Mouse (Mus musculus) midbrain, embryonic 12.5 days (tissue): Measurements from ENCODE around the gene Cysltr2. TPM values are rescaled to one million over a fixed set of nuclear protein-coding genes. Genes with fewer than 3 reads are reported as not detected.
A peak's percentile ranks its signal among the peaks of the same experiment; 100 is the strongest.

Experiments
- ATAC-seq: fragments of 200-750 bp; cut with Nextera tagmentation; 2 replicates; pipeline ENCODE4 v1.8.0; 2017; ENCODE audit warnings: low read depth, moderate TSS enrichment, moderate library complexity; ENCODE audit not compliant: low FRiP score
- H3K27ac ChIP-seq: fragments of 300-500 bp; sonication (generic); replicated peaks from 2 replicates; pipeline ENCODE4 v1.5.1; 2016; ENCODE audit warnings: mild to moderate bottlenecking
- H3K27me3 ChIP-seq: fragments of 300-500 bp; sonication (generic); 2 replicates; pipeline ENCODE4 v1.6.1; 2016; ENCODE audit warnings: mild to moderate bottlenecking
- H3K36me3 ChIP-seq: fragments of 300-500 bp; sonication (generic); 2 replicates; pipeline ENCODE4 v1.6.1; 2016
- H3K4me1 ChIP-seq: fragments of 300-500 bp; sonication (generic); 2 replicates; pipeline ENCODE4 v1.6.1; 2016
- H3K4me2 ChIP-seq: fragments of 300-500 bp; sonication (generic); replicated peaks from 2 replicates; pipeline ENCODE4 v1.6.1; 2016; ENCODE audit warnings: mild to moderate bottlenecking, moderate library complexity
- H3K4me3 ChIP-seq: fragments of 300-500 bp; sonication (generic); 2 replicates; pipeline ENCODE4 v1.5.1; 2016; ENCODE audit warnings: mild to moderate bottlenecking
- H3K9ac ChIP-seq: fragments of 300-500 bp; sonication (generic); replicated peaks from 2 replicates; pipeline ENCODE4 v1.6.1; 2016; ENCODE audit warnings: mild to moderate bottlenecking, moderate library complexity
- H3K9me3 ChIP-seq: fragments of 300-500 bp; sonication (generic); 2 replicates; pipeline ENCODE4 v1.6.1; 2016; ENCODE audit warnings: mild to moderate bottlenecking
- WGBS: fragments of 180-500 bp; shearing (Covaris S2); methylation state at CpG from one replicate; pipeline ENCODE4 v1.1.7; 2016; 5-methylcytosine and 5-hydroxymethylcytosine counted together
- polyA plus RNA-seq: library from polyadenylated mRNA; unstranded; fragments of >200 nt; fragmentation: Nextera tagmentation; extraction: Ambion mirVana; gene quantifications from 2 replicates; pipeline ENCODE4 v1.2.1, GENCODE M21; 2016

Gene Cysltr2
- polyA plus RNA-seq, 1 experiment from 2014 or later, result not detected

DNA sequence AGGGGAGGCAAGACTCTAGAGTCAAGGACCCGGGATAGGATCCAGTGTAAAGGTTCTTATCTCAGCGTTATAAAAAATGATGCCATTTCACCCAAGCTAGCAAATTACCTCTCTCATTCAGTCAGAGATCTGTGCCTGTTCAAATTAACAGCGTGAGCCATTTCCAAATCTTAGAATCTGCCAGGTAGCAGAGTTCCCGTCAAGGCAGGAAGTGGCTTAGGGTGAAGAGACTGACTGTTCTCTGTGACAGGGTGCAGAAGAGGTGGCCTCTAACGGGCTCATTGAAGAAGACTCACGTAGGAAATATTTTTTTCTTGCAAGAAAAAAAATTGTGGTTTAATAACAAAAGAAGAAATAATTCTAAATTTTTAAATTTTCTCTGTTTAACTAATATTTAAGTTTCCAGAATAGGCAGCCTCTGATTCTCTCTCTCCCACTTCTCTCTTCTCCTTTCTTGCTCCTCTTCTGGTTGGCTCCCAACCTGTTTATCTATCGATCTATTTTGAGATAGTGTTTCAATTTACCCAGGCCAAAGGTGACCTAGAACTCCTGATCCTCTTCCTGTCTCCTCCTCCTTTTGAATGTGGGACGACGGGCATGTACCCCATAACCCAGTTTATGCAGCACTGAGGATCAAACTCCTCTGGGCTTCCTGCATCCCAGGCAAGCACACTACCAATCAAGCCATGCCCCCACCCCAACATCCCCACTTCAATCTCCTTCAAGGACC lies 3.5 kb downstream of the Cysltr2 start:
- no peak for ATAC-seq
- peaks cover 4% of the 10 kb centered on the region; the same call in 1 of the 2 replicates for H3K4me1 ChIP-seq
- no peaks in the 10 kb centered on the region for H3K9me3 ChIP-seq
- no peak overlapping the region for H3K4me3 ChIP-seq
- no peak overlapping the region for H3K4me2 ChIP-seq
- WGBS, result 85% methylated on average over 9 of the region's 9 CpGs
- H3K27ac ChIP-seq, result no peak overlapping the region
- H3K9ac ChIP-seq, result no peak overlapping the region
- H3K27me3 ChIP-seq, result no peaks in the 10 kb centered on the region
- no peaks in the 10 kb centered on the region for H3K36me3 ChIP-seq

DNA sequence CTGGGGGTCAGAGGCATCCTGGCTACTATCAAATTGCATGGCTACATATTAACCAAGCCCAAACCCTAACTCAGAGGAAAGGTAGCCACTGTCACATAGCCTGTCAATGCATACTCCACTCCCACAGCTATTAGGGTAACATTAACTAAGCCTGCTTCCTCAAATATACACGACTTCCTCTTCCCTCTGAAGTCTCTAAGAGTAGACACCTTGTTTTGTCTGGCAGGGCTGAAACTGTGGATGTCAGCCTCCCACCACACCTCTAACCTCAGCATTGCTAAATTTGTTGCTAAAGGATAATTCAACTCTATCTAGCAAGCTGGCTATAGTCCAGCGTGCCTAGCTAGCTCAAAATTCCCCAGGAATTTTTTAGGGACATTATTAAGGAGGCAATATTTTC lies 7.2 kb downstream of the Cysltr2 start:
- no peak overlapping the region for H3K4me2 ChIP-seq
- no peak overlapping the region for H3K9ac ChIP-seq
- no peak overlapping the region for H3K27ac ChIP-seq
- H3K36me3 ChIP-seq, result no peaks in the 10 kb centered on the region
- ATAC-seq, result no peak
- WGBS, result 75% methylated on average over 2 of the region's 2 CpGs
- H3K27me3 ChIP-seq, result no peaks in the 10 kb centered on the region
- H3K9me3 ChIP-seq, result no peaks in the 10 kb centered on the region
- H3K4me1 ChIP-seq, result no peaks in the 10 kb centered on the region
- H3K4me3 ChIP-seq, result no peak overlapping the region

DNA sequence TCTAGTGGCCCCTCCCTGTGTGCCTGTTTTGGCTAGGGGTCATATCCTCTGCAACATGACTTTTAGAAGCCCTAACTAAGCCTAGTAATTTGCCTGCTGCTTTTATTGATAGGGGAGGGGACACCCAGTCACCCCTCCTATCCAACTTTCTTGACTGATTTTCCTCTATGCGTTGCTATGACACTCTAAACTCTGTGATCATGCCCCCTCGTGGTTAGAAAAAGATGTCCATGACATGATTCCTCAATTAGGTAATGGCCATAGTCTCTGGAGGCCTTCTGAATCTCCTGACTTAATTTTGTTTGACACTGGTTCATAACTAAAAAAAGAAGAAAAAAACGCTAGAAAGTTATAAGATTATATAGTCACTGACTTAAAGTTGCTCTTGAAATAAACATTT lies 15.6 kb downstream of the Cysltr2 start:
- no peak overlapping the region for H3K9ac ChIP-seq
- H3K4me3 ChIP-seq, result no peak overlapping the region
- H3K4me1 ChIP-seq, result no peaks in the 10 kb centered on the region
- no peaks in the 10 kb centered on the region for H3K27me3 ChIP-seq
- no peak overlapping the region for H3K27ac ChIP-seq
- 42% methylated on average over 3 of the region's 3 CpGs for WGBS
- H3K4me2 ChIP-seq, result no peak overlapping the region
- H3K9me3 ChIP-seq, result no peaks in the 10 kb centered on the region
- no peaks in the 10 kb centered on the region for H3K36me3 ChIP-seq
- ATAC-seq, result no peak

DNA sequence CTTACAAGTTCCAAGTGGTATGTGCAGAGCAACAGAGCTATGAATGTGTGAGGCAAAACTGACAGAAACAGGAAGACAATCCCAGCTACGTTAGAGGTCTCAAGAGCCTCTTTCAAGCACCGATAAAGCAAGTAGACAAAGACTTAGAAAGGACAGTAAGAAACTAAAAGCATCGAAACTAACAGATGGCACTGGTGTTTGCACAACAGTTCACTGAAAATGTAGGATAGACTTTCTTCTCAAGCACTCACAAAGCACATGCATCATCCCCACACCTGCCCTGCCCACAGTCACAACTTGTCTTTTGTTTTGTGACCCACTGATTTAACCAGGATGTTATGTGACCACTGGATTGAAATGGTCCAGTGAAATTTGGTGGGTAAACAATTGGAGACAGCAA lies 17.7 kb downstream of the Cysltr2 start:
- Histone ChIP-seq H3K4me1 (no peaks in the 10 kb centered on the region), H3K9ac (no peak overlapping the region), H3K27me3 (no peaks in the 10 kb centered on the region), H3K4me3 (no peak overlapping the region), H3K9me3 (no peaks in the 10 kb centered on the region), H3K27ac (no peak overlapping the region), H3K36me3 (no peaks in the 10 kb centered on the region), H3K4me2 (no peak overlapping the region)
- ATAC-seq, result no peak
- WGBS, result 87% methylated on average over 3 of the region's 3 CpGs

DNA sequence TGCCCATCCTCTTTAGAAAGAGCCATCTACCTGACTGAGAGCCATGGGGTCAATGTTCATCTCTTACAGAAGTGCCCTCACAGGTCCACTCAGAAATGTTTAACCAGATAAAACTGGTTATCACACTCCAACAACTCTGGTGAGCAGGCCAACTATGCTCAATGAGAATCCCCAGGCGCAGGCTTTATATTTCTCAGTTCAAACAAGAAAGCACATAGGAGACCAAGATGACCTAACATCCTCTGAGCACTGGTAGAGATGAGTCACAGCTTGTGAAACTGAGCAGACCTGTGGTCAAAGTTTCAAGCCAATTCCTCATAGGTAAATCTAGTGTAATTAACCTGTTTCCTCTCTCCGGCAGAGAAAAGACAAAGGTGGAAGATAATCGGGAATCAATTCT lies 31.6 kb downstream of the Cysltr2 start:
- WGBS, result 93% methylated on average over 3 of the region's 3 CpGs
- Histone ChIP-seq H3K27me3 (no peaks in the 10 kb centered on the region), H3K27ac (no peak overlapping the region), H3K4me2 (no peak overlapping the region), H3K9ac (no peak overlapping the region), H3K36me3 (no peaks in the 10 kb centered on the region), H3K4me1 (no peaks in the 10 kb centered on the region), H3K4me3 (no peak overlapping the region), H3K9me3 (no peaks in the 10 kb centered on the region)
- ATAC-seq, result no peak

DNA sequence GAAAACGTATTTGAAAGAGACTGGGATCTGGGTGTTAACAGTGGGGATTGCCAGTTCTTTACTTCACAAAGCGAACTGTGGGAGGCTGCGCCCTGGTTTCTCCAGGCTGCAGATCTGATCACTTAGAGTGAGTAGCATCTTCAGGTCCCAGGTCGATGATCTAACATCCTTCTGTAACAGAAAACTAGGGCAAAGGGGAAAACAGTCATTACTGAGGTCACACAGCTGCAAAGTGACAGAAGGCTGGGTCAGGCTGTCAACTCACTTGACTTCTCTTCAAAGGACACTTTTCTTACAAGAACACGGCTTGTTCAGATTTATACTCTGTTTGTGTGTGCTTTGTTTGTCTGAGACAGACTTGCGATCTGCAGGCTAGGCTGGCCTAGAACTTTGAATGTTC lies 33.5 kb downstream of the Cysltr2 start:
- WGBS, result 86% methylated on average over 6 of the region's 6 CpGs
- ATAC-seq, result no peak
- Histone ChIP-seq H3K27me3 (no peaks in the 10 kb centered on the region), H3K36me3 (no peaks in the 10 kb centered on the region), H3K27ac (no peak overlapping the region), H3K4me2 (no peak overlapping the region), H3K4me3 (no peak overlapping the region), H3K4me1 (no peaks in the 10 kb centered on the region), H3K9ac (no peak overlapping the region), H3K9me3 (no peaks in the 10 kb centered on the region)

DNA sequence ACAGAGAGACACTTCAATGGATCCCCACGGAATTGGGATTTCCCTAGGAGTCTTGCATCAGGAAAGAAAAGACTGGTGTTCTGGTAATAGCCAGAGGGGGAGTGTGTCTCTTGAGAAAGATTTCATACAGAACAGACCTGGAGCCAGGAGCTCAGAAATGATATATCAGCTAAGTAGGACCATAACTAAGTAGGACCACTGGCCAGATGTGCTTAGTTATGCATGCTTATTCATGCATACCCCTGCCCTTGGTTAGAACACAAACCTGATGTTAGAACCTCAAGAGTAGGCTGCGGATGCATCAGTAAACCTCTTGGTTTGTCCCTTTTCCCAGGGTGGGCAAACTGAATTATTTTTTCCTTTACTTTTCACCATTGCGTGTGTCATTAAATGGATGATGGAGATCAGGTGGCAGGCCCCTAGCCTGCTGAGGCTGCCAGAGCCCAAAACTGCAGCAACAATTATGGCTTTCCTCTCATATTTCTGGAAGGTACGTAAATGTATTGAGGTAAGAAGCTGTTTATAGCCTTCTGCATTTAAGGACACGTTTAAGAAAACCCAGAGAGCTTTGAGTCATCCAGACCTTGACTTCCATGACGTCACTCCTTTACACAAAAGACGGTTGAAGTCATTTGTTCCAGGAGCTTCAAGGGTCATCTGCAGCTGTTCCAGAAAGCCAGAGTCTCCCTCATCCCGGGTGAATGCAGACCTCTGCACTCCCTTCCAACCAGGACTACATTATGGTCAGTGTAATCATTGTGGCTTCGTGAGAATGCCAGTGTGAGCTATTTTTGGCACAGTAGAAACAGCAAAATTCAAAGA lies 35.0 kb downstream of the Cysltr2 start:
- H3K9ac ChIP-seq, result no peak overlapping the region
- 75% methylated on average over 9 of the region's 9 CpGs for WGBS
- no peak overlapping the region for H3K27ac ChIP-seq
- ATAC-seq, result no peak
- no peaks in the 10 kb centered on the region for H3K27me3 ChIP-seq
- H3K4me2 ChIP-seq, result no peak overlapping the region
- no peaks in the 10 kb centered on the region for H3K9me3 ChIP-seq
- H3K4me3 ChIP-seq, result no peak overlapping the region
- no peaks in the 10 kb centered on the region for H3K4me1 ChIP-seq
- H3K36me3 ChIP-seq, result no peaks in the 10 kb centered on the region

DNA sequence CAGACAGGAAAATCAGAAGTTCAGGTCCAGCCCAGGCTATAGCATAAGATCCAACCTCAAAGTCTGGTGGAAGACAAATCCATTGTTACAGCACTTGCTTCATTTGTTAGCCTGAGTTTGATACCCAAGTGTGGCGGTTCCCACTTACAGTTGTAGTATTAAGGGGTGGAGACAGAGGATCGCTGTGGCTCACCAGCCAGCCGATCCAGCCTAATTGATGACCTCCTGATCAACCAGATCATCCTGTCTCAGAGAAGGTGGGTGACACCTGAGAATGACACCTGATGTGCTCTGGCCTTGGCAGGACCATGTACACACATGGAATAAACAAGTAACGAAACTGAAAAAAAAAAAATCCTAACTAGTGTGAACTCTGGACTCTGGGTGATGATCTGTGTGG lies 47.1 kb downstream of the Cysltr2 start:
- Histone ChIP-seq H3K4me1 (peaks cover 8% of the 10 kb centered on the region; the same call in 1 of the 2 replicates), H3K36me3 (no peaks in the 10 kb centered on the region), H3K4me3 (no peak overlapping the region), H3K27me3 (no peaks in the 10 kb centered on the region; the same call in 1 of the 2 replicates), H3K9ac (no peak overlapping the region), H3K4me2 (no peak overlapping the region), H3K27ac (no peak overlapping the region), H3K9me3 (no peaks in the 10 kb centered on the region)
- ATAC-seq, result no peak
- WGBS, result 92% methylated on average over 4 of the region's 4 CpGs

DNA sequence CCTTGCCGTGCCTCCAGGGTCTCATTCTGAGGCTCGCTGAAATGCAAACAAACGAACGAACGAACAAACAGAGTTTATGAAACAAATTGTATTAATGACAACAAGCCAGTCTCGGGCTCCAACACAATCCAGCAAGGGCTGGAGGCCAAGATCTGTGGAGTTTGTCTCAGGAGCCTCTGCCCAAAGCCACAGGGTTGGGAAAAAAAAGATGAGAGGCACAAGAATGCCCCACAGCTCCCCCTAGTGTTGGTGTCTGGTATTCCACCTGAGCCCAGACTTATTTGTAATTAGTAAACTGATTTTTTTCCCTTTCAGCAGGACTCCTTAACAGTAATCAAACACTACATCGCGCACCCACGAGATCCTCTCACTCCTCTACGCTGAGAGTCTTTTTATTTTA lies 48.6 kb downstream of the Cysltr2 start:
- H3K4me3 ChIP-seq, result no peak overlapping the region
- 54% methylated on average over 10 of the region's 10 CpGs for WGBS
- no peak overlapping the region for H3K27ac ChIP-seq
- no peak overlapping the region for H3K9ac ChIP-seq
- no peak overlapping the region for H3K4me2 ChIP-seq
- no peaks in the 10 kb centered on the region for H3K36me3 ChIP-seq
- H3K27me3 ChIP-seq, result peaks cover 3% of the 10 kb centered on the region; the same call in 1 of the 2 replicates
- peaks cover 8% of the 10 kb centered on the region; the same call in 1 of the 2 replicates for H3K4me1 ChIP-seq
- no peak for ATAC-seq
- H3K9me3 ChIP-seq, result no peaks in the 10 kb centered on the region

DNA sequence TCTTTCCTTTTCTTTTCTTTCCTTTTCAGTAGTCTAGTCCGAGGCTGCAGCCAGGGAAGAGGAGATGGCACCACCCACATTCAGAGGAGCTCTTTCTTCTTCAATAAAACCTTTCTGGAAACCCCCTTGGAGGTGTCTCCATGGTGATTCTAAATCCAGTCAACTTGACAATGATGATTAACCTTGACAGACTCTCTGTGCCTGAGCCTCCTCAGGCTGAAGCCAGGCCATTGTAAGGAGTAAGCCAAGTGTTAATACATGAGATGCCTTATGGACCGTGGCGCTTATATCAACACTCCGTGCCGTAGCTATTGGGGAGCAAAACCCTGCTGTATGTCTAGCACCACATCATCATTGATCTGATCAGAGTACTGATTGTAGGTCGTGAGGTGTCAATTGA lies 50.8 kb downstream of the Cysltr2 start:
- ATAC-seq, result peak; percentile 80

DNA sequence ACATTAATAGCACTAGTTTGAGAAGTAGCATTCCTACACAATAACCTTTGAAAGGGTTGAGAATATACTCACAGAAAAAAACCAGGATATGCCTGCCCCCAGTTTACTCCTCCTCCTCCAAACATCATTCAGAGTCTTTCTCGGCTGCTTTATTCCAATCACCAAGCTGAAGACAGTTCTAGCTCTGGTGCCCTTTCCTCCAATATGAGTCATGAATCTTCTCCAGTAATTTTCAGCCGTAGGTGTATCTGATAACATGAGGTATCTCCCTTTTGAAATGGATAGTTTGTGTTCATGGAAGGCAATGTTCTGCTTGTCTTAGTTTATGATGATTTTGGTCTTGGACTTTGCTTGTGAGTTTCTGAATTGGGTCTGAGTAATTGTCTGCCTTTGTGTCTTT lies 62.9 kb downstream of the Cysltr2 start:
- Histone ChIP-seq H3K27me3 (no peaks in the 10 kb centered on the region), H3K27ac (no peak overlapping the region), H3K4me2 (no peak overlapping the region), H3K36me3 (no peaks in the 10 kb centered on the region), H3K9ac (no peak overlapping the region), H3K9me3 (no peaks in the 10 kb centered on the region), H3K4me1 (peaks cover 6% of the 10 kb centered on the region; the same call in 1 of the 2 replicates), H3K4me3 (no peak overlapping the region)
- WGBS, result 89% methylated on average over 2 of the region's 2 CpGs
- no peak for ATAC-seq

More for the DNA sequence above, 50.8 kb downstream of the Cysltr2 start:
- no peak overlapping the region for H3K9ac ChIP-seq
- peaks cover 3% of the 10 kb centered on the region; the same call in 1 of the 2 replicates for H3K27me3 ChIP-seq
- H3K27ac ChIP-seq, result no peak overlapping the region
- H3K4me3 ChIP-seq, result no peak overlapping the region
- peaks cover 8% of the 10 kb centered on the region; the same call in 1 of the 2 replicates for H3K4me1 ChIP-seq
- H3K9me3 ChIP-seq, result no peaks in the 10 kb centered on the region
- no peak overlapping the region for H3K4me2 ChIP-seq
- 26% methylated on average over 6 of the region's 6 CpGs for WGBS
- no peaks in the 10 kb centered on the region for H3K36me3 ChIP-seq

DNA sequence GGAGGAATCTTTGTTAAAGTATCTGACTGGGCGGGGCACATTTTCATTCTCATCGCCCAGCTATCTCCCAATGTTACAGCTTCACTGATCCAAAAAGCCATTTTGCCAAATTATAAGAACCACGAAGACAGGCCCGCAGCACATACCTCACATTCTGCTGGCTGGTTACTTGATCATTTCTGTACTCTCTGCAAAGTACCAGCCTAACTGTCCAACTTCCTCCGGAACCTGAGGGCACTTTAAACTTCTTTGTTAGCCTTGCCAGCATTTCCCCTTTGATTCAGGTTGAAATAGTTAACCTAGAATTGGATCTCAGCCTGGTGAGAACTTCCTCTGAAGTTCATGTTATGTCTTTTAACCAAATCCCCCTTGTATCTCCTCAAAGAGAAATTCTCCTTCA lies 63.8 kb downstream of the Cysltr2 start:
- H3K4me3 ChIP-seq, result no peak overlapping the region
- H3K27me3 ChIP-seq, result no peaks in the 10 kb centered on the region
- H3K4me1 ChIP-seq, result peaks cover 6% of the 10 kb centered on the region; the same call in 1 of the 2 replicates
- ATAC-seq, result no peak
- H3K4me2 ChIP-seq, result no peak overlapping the region
- no peak overlapping the region for H3K9ac ChIP-seq
- 91% methylated on average over 5 of the region's 5 CpGs for WGBS
- no peaks in the 10 kb centered on the region for H3K9me3 ChIP-seq
- no peak overlapping the region for H3K27ac ChIP-seq
- H3K36me3 ChIP-seq, result no peaks in the 10 kb centered on the region
